Mouse (Mus musculus) G1E (cell line): ENCODE data around the gene Usmg5. TPM values are rescaled to one million over a fixed set of nuclear protein-coding genes. Genes with fewer than 3 reads are reported as not detected.
A peak's percentile ranks its signal among the peaks of the same experiment; 100 is the strongest.

Experiments used
- ATAC-seq: 2 replicates; pipeline ENCODE4 v1.8.0; 2016; ENCODE audit warnings: mild to moderate bottlenecking; ENCODE audit not compliant: insufficient number of reproducible peaks, poor library complexity, low FRiP score, severe bottlenecking; ENCODE audit errors: extremely low read depth
- DNase-seq: peaks from one replicate; pipeline ENCODE4 v3.0.0; 2012; ENCODE audit warnings: low spot score
- H3K27me3 ChIP-seq: 2 replicates; pipeline ENCODE4 v1.6.1; 2012; ENCODE audit warnings: mild to moderate bottlenecking, low read length, inconsistent platforms; ENCODE audit not compliant: insufficient read depth
- H3K36me3 ChIP-seq: replicated peaks from 2 replicates; pipeline ENCODE3; 2012; ENCODE audit warnings: mild to moderate bottlenecking, inconsistent platforms
- H3K4me1 ChIP-seq: 2 replicates; pipeline ENCODE4 v1.6.1; 2012; ENCODE audit warnings: low read depth, low read length, inconsistent platforms, mixed read lengths; ENCODE audit not compliant: insufficient read depth
- H3K4me3 ChIP-seq: 2 replicates; pipeline ENCODE4 v1.5.1; 2012; ENCODE audit warnings: low read depth, mild to moderate bottlenecking, inconsistent platforms, low read length, moderate library complexity, mixed read lengths
- H3K9me3 ChIP-seq: replicated peaks from 2 replicates; pipeline ENCODE4 v1.6.1; 2012; ENCODE audit warnings: inconsistent platforms
- CTCF ChIP-seq: IDR thresholded peaks from 2 replicates; pipeline ENCODE4 v1.5.1; 2012; ENCODE audit warnings: low read depth, low read length, inconsistent platforms, mixed read lengths
- GATA1 ChIP-seq: IDR thresholded peaks from 2 replicates; pipeline ENCODE4 v1.6.1; 2012; ENCODE audit warnings: borderline replicate concordance, low read length, inconsistent platforms, mixed read lengths
- GATA2 ChIP-seq: IDR thresholded peaks from 2 replicates; pipeline ENCODE4 v1.6.1; 2012; ENCODE audit warnings: low read depth, low read length, inconsistent platforms, borderline replicate concordance
- POLR2AphosphoS5 ChIP-seq: IDR thresholded peaks from 2 replicates; pipeline ENCODE4 v1.6.1; 2012; ENCODE audit warnings: low read depth, low read length, inconsistent platforms; ENCODE audit not compliant: insufficient replicate concordance
- TAL1 ChIP-seq: conservative IDR thresholded peaks from 2 replicates; pipeline ENCODE4 v1.6.1; 2012; ENCODE audit warnings: low read depth, low read length, inconsistent platforms, mixed read lengths
- polyA plus RNA-seq: library from polyadenylated mRNA; stranded (reverse); fragments of >175 nt; gene quantifications from 2 replicates; pipeline ENCODE4 v1.2.3, GENCODE M21; 2012
- total RNA-seq, 2 experiments: library from RNA; stranded (forward) in 1 of 2; stranded (reverse) in 1 of 2; fragments of 200-1000 nt in 1 of 2; fragments of >200 nt in 1 of 2; fragmentation: Nextera tagmentation in 1 of 2; gene quantifications; 2 replicates each; pipeline ENCODE4 v1.2.3; 2014 to 2017

The Usmg5 gene
- total and polyA plus RNA-seq, 3 experiments: 27.1 to 1,170 (median 195) TPM

DNA sequence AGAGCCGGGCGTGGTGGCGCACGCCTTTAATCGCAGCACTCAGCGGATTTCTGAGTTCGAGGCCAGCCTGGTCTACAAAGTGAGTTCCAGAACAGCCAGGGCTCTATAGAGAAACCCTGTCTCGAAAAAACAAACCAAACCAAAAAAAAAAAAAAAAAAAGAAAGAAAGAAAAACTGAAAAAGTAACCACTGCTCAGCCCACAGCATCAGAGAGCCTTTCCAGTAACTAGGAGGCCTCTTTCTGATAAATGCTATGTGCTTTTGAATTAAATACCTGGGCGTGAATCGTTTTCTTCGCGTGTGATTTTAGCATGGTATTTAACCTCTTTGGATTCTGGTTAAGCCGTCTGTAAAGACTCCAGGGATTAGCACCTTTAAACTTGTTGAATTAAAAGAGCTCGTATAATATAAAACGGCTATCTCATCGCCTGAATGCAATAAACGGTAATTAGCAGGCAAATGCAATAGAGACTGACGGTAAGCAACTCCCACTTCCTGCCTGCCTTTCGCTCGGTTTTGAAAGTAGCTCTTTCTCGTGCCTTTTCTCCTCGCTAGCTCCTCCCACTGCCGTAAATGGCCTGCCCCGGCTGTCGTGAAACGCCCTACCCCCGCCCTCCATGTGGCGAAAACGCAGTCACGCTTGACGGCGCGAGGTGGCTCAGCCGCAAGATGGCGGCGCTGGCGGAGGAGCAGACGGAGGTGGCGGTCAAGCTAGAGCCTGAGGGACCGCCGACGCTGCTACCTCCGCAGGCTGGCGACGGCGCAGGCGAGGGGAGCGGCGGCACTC lies 23.2 kb downstream of the Usmg5 start, which contains the start of gene Taf5:
Taf5 (plus strand) TSS at position 651 of the 787 bp plus-strand sequence.
- Histone ChIP-seq H3K36me3 (peaks cover 37% of the 10 kb centered on the region), H3K4me3 (peak within 1 kb of the TSS; percentile 91), H3K9me3 (no peaks in the 10 kb centered on the region), H3K27me3 (no peaks in the 10 kb centered on the region; the same call in 1 of the 2 replicates), H3K4me1 (peaks cover 19% of the 10 kb centered on the region)
- peak; percentile 79 for DNase-seq
- TF ChIP-seq GATA1: no peak
- TF ChIP-seq CTCF: no peak
- no peak for TF ChIP-seq TAL1
- TF ChIP-seq POLR2AphosphoS5: no peak
- no peak for TF ChIP-seq GATA2
- ATAC-seq: peak; percentile 59

DNA sequence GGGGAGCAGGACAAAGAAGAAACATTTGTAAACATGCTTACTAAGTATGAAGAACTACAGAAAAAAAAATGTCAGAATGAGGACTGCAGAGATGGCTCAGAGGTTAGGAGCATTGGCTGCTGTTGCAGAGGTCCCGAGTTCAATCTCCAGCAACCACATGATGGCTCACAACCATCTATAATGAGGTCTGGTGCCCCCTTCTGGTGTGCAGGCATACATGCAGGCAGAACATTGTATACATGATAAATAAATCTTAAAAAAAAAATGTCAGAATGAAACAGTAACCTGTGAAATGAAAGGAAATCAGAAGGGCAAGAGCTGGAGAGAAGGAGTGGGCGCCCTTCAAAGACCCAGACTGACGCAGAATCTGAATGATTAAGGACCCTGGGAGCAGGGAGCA lies 24.6 kb downstream of the Usmg5 start:
- no peaks in the 10 kb centered on the region for H3K9me3 ChIP-seq
- no peak for DNase-seq
- H3K27me3 ChIP-seq: no peaks in the 10 kb centered on the region; the same call in 1 of the 2 replicates
- no peak for TF ChIP-seq TAL1
- no peak for TF ChIP-seq GATA2
- no peak for TF ChIP-seq GATA1
- no peak for TF ChIP-seq POLR2AphosphoS5
- peaks cover 19% of the 10 kb centered on the region for H3K4me1 ChIP-seq
- peaks cover 23% of the 10 kb centered on the region for H3K36me3 ChIP-seq
- no peak overlapping the region for H3K4me3 ChIP-seq
- no peak for ATAC-seq

GRCm38 (mm10) chr19:47057684-47058083 lies 32.8 kb downstream of the Usmg5 start:
- Histone ChIP-seq H3K36me3 (no peaks in the 10 kb centered on the region), H3K27me3 (peaks cover 7% of the 10 kb centered on the region), H3K4me1 (no peaks in the 10 kb centered on the region), H3K9me3 (no peaks in the 10 kb centered on the region), H3K4me3 (no peak overlapping the region)
- TF ChIP-seq CTCF (no peak), GATA2 (no peak), TAL1 (no peak), POLR2AphosphoS5 (no peak), GATA1 (no peak)
- no peak for DNase-seq
- ATAC-seq: no peak

GRCm38 (mm10) chr19:47053471-47053870 lies 37.0 kb downstream of the Usmg5 start:
- no peaks in the 10 kb centered on the region for H3K9me3 ChIP-seq
- peaks cover 27% of the 10 kb centered on the region for H3K4me1 ChIP-seq
- H3K4me3 ChIP-seq: no peak overlapping the region
- TF ChIP-seq CTCF (no peak), GATA2 (no peak), GATA1 (no peak), TAL1 (no peak), POLR2AphosphoS5 (no peak)
- no peak for ATAC-seq
- no peak for DNase-seq
- peaks cover 7% of the 10 kb centered on the region for H3K27me3 ChIP-seq
- H3K36me3 ChIP-seq: peaks cover 6% of the 10 kb centered on the region

GRCm38 (mm10) chr19:47052927-47053326 lies 37.5 kb downstream of the Usmg5 start:
- DNase-seq (no peak), ATAC-seq (no peak)
- peaks cover 31% of the 10 kb centered on the region for H3K4me1 ChIP-seq
- H3K9me3 ChIP-seq: no peaks in the 10 kb centered on the region
- H3K4me3 ChIP-seq: no peak overlapping the region
- TF ChIP-seq GATA2 (no peak), GATA1 (no peak), TAL1 (no peak), CTCF (no peak), POLR2AphosphoS5 (no peak)
- peaks cover 7% of the 10 kb centered on the region for H3K27me3 ChIP-seq
- peaks cover 11% of the 10 kb centered on the region for H3K36me3 ChIP-seq

GRCm38 (mm10) chr19:47050271-47051032 lies 40.0 kb downstream of the Usmg5 start, which contains the start of gene Pcgf6:
TSS of gene Pcgf6 (minus strand) at chr19:47050906.
- TF ChIP-seq CTCF: no peak
- no peak for TF ChIP-seq GATA2
- no peak for TF ChIP-seq POLR2AphosphoS5
- no peak for TF ChIP-seq GATA1
- TF ChIP-seq TAL1: no peak
- Histone ChIP-seq H3K36me3 (peaks cover 34% of the 10 kb centered on the region), H3K4me1 (peaks cover 35% of the 10 kb centered on the region), H3K9me3 (no peaks in the 10 kb centered on the region), H3K4me3 (peak within 1 kb of the TSS; percentile 84), H3K27me3 (peaks cover 7% of the 10 kb centered on the region)
- ATAC-seq: peak; percentile 48; the same call in 1 of the 2 replicates
- DNase-seq: peak; percentile 84
